Comparison of ENCODE assay signal across 25 mouse cellular contexts in genomic region chr8:103148013-103148412, GRCm38 (mm10).
A peak's percentile ranks its signal among the peaks of the same experiment; 100 is the strongest.
DNase-seq lines count a peak whose midpoint lies in the region; ATAC-seq and TF ChIP-seq lines count a peak whose summit lies in the region.
"Had no signal": no experiment of that assay in that cellular context is flagged by ENCODE, and none has a peak within 500 bp of the region (broad histone marks: within the 10 kb centered on the region; RNA-seq: fewer than 3 reads in every experiment).

No protein-coding gene starts in this region.

- no peak overlapping the region for H3K9ac ChIP-seq in midbrain, embryonic 11.5 days (ENCODE audit: low read length)
- no peak overlapping the region for H3K9ac ChIP-seq in midbrain, postnatal 0 days (replicated peaks; ENCODE audit: low read length, poor library complexity, severe bottlenecking)
- no peak overlapping the region for H3K9ac ChIP-seq in forebrain, embryonic 12.5 days
- H3K9ac ChIP-seq in limb, embryonic 15.5 days: no peak overlapping the region
- H3K9ac ChIP-seq in hindbrain, embryonic 12.5 days: no peak overlapping the region
- H3K9ac ChIP-seq: embryonic facial prominence, embryonic 12.5 days; hindbrain, embryonic 13.5 days; limb, embryonic 13.5 days; liver, embryonic 12.5 days; liver, postnatal 0 days had no signal

- H3K36me3 ChIP-seq in midbrain, embryonic 11.5 days (ENCODE audit: control insufficient read depth, insufficient read depth, low read length): no peaks in the 10 kb centered on the region
- H3K36me3 ChIP-seq in midbrain, postnatal 0 days (ENCODE audit: insufficient read depth, low read length): no peaks in the 10 kb centered on the region
- H3K36me3 ChIP-seq in forebrain, embryonic 12.5 days (replicated peaks): no peaks in the 10 kb centered on the region
- H3K36me3 ChIP-seq in limb, embryonic 15.5 days: no peaks in the 10 kb centered on the region
- H3K36me3 ChIP-seq in hindbrain, embryonic 12.5 days: no peaks in the 10 kb centered on the region
- H3K36me3 ChIP-seq: embryonic facial prominence, embryonic 12.5 days; hindbrain, embryonic 13.5 days; limb, embryonic 13.5 days; liver, embryonic 12.5 days had no signal

- no peaks in the 10 kb centered on the region for H3K9me3 ChIP-seq in midbrain, embryonic 11.5 days (ENCODE audit: control insufficient read depth, low read length)
- no peaks in the 10 kb centered on the region for H3K9me3 ChIP-seq in midbrain, postnatal 0 days (ENCODE audit: low read length)
- no peaks in the 10 kb centered on the region for H3K9me3 ChIP-seq in forebrain, embryonic 12.5 days
- no peaks in the 10 kb centered on the region for H3K9me3 ChIP-seq in limb, embryonic 15.5 days
- no peaks in the 10 kb centered on the region for H3K9me3 ChIP-seq in hindbrain, embryonic 12.5 days (replicated peaks)
- H3K9me3 ChIP-seq: embryonic facial prominence, embryonic 12.5 days; hindbrain, embryonic 13.5 days; limb, embryonic 13.5 days; liver, embryonic 12.5 days had no signal

- TF ChIP-seq CTCF in midbrain, postnatal 0 days (IDR thresholded peaks at IDR 0.05): no peak

- H3K4me3 ChIP-seq in midbrain, embryonic 11.5 days (ENCODE audit: low read depth, low read length): no peak overlapping the region
- H3K4me3 ChIP-seq in midbrain, postnatal 0 days (ENCODE audit: low read depth, low read length): no peak overlapping the region
- H3K4me3 ChIP-seq in forebrain, embryonic 12.5 days (replicated peaks): no peak overlapping the region
- no peak overlapping the region for H3K4me3 ChIP-seq in limb, embryonic 15.5 days
- H3K4me3 ChIP-seq in hindbrain, embryonic 12.5 days: no peak overlapping the region
- H3K4me3 ChIP-seq: embryonic facial prominence, embryonic 12.5 days; hindbrain, embryonic 13.5 days; limb, embryonic 13.5 days; liver, embryonic 12.5 days had no signal

- H3K27ac ChIP-seq in midbrain, embryonic 11.5 days (ENCODE audit: low read depth, low read length): 0 out of 2 replicates have a peak overlapping the region, but pooled peaks have one; percentile 35
- no peak overlapping the region for H3K27ac ChIP-seq in midbrain, postnatal 0 days (ENCODE audit: low read depth, low read length)
- no peak overlapping the region for H3K27ac ChIP-seq in forebrain, embryonic 12.5 days
- H3K27ac ChIP-seq in limb, embryonic 15.5 days: peak overlapping the region; percentile 38; the same call in 1 of the 2 replicates
- no peak overlapping the region for H3K27ac ChIP-seq in hindbrain, embryonic 12.5 days
- H3K27ac ChIP-seq: hindbrain, embryonic 13.5 days; kidney, postnatal 0 days; limb, embryonic 13.5 days; liver, embryonic 12.5 days had no signal

- WGBS in midbrain, embryonic 11.5 days: 35% methylated on average over 4 of the region's 4 CpGs
- 42% methylated on average over 4 of the region's 4 CpGs for WGBS in midbrain, postnatal 0 days
- 29% methylated on average over 4 of the region's 4 CpGs for WGBS in forebrain, embryonic 12.5 days
- WGBS in limb, embryonic 15.5 days: 48% methylated on average over 4 of the region's 4 CpGs
- whole genome bisulfite sequencing in hindbrain, embryonic 12.5 days: 34% methylated on average over 4 of the region's 4 CpGs

- no peak overlapping the region for H3K4me2 ChIP-seq in midbrain, embryonic 11.5 days
- no peak overlapping the region for H3K4me2 ChIP-seq in midbrain, postnatal 0 days (ENCODE audit: low read depth, low read length, poor library complexity, severe bottlenecking)
- H3K4me2 ChIP-seq in forebrain, embryonic 12.5 days: no peak overlapping the region
- no peak overlapping the region for H3K4me2 ChIP-seq in limb, embryonic 15.5 days
- H3K4me2 ChIP-seq in hindbrain, embryonic 12.5 days (replicated peaks): no peak overlapping the region
- H3K4me2 ChIP-seq: embryonic facial prominence, embryonic 12.5 days; heart, embryonic 11.5 days; hindbrain, embryonic 13.5 days; limb, embryonic 13.5 days; liver, embryonic 12.5 days had no signal

- ATAC-seq in midbrain, embryonic 11.5 days (ENCODE audit: low FRiP score): peak; percentile 78
- no peak for ATAC-seq in midbrain, postnatal 0 days (ENCODE audit: low FRiP score)
- peak; percentile 72 for ATAC-seq in forebrain, embryonic 12.5 days (ENCODE audit: low FRiP score)
- ATAC-seq in limb, embryonic 15.5 days (ENCODE audit: insufficient number of reproducible peaks, low FRiP score, low TSS enrichment, low read depth): no peak
- no peak for ATAC-seq in hindbrain, embryonic 12.5 days (ENCODE audit: low FRiP score)
- ATAC-seq: intestine, embryonic 16.5 days; liver, embryonic 12.5 days; liver, postnatal 0 days had no signal

- peaks cover 8% of the 10 kb centered on the region for H3K4me1 ChIP-seq in midbrain, embryonic 11.5 days (ENCODE audit: control insufficient read depth, insufficient read depth, low read length)
- H3K4me1 ChIP-seq in midbrain, postnatal 0 days (ENCODE audit: insufficient read depth, low read length): no peaks in the 10 kb centered on the region
- peaks cover 11% of the 10 kb centered on the region for H3K4me1 ChIP-seq in forebrain, embryonic 12.5 days
- H3K4me1 ChIP-seq in limb, embryonic 15.5 days: peaks cover 8% of the 10 kb centered on the region
- peaks cover 10% of the 10 kb centered on the region for H3K4me1 ChIP-seq in hindbrain, embryonic 12.5 days
- H3K4me1 ChIP-seq: liver, embryonic 12.5 days had no signal

- H3K27me3 ChIP-seq in midbrain, embryonic 11.5 days (ENCODE audit: control insufficient read depth, insufficient read depth, low read length): no peaks in the 10 kb centered on the region
- H3K27me3 ChIP-seq in midbrain, postnatal 0 days (ENCODE audit: insufficient read depth, low read length): no peaks in the 10 kb centered on the region
- H3K27me3 ChIP-seq in forebrain, embryonic 12.5 days: 0 out of 2 replicates have a peak, but pooled peaks cover 5% of the 10 kb centered on the region
- H3K27me3 ChIP-seq in limb, embryonic 15.5 days: no peaks in the 10 kb centered on the region
- no peaks in the 10 kb centered on the region for H3K27me3 ChIP-seq in hindbrain, embryonic 12.5 days
- H3K27me3 ChIP-seq: embryonic facial prominence, embryonic 12.5 days; hindbrain, embryonic 13.5 days; limb, embryonic 13.5 days; liver, embryonic 12.5 days had no signal

- DNase-seq in midbrain, embryonic 11.5 days (ENCODE audit: low spot score, missing footprints): peak; percentile 89
- DNase-seq in midbrain, postnatal 0 days (ENCODE audit: low spot score): no peak
- no peak for DNase-seq in gastrocnemius, postnatal 36 days
- DNase-seq: adrenal gland, postnatal 36 days; B cell, adult 2 months; cerebellum, adult 8-10 months; cerebellum, postnatal 25 days; gastrocnemius, postnatal 10 days; heart, adult 18-20 months; heart, postnatal 36 days; kidney, adult 8-10 months; kidney, postnatal 4 days; liver, postnatal 0 days; lung, postnatal 36 days; thymus, postnatal 4 days had no signal

- intact Hi-C loops in gastrocnemius, postnatal 36 days (cut with DNase I): no loop called here

Comparison
In these comparisons a context has a peak if more than half of its experiments do, and no peak if none do; other contexts are left out.
1. ATAC-seq: peak in midbrain, embryonic 11.5 days (single experiment) and forebrain, embryonic 12.5 days (single experiment); none in midbrain, postnatal 0 days (single experiment), limb, embryonic 15.5 days (single experiment) and hindbrain, embryonic 12.5 days (single experiment).
2. H3K27ac ChIP-seq: peak in midbrain, embryonic 11.5 days (single experiment) and limb, embryonic 15.5 days (single experiment); none in midbrain, postnatal 0 days (single experiment), forebrain, embryonic 12.5 days (single experiment) and hindbrain, embryonic 12.5 days (single experiment).